Mouse (Mus musculus): ENCODE measurements around the gene Tcea3.
A peak's percentile ranks its signal among the peaks of the same experiment; 100 is the strongest.

The Tcea3 gene

GRCm38 (mm10) chr4:136247729-136248463, at the start of gene Tcea3:
Gene Tcea3 (plus strand): TSS chr4:136247729.
- DNase-seq (ENCODE audit: low spot score in 2 of 2): no peak

DNA sequence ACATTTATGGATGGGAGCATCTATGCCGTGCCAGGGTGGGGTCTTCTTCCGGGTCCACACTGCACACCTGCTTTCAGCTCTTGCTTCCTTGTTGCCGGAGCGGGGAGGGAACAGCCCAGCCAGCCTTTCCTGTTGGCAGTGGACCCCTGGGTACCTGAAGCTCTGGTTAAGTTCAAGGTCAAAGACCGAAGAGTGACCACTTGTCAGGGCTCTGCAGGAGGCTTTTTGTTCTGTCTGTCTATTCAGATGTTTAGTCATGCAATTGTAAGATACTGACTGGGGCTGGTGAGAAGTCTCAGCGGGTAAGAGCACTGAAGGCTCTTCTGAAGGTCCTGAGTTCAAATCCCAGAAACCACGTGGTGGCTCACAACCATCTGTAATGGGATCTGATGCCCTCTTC, 48.7 kb upstream of the Tcea3 start:
- no peak for DNase-seq (ENCODE audit: low spot score in 2 of 2)

GRCm38 (mm10) chr4:136199562-136200292, 47.8 kb upstream of the Tcea3 start:
- DNase-seq (ENCODE audit: low spot score in 2 of 2): peak in 1 of 2 experiments; percentile 34

DNA sequence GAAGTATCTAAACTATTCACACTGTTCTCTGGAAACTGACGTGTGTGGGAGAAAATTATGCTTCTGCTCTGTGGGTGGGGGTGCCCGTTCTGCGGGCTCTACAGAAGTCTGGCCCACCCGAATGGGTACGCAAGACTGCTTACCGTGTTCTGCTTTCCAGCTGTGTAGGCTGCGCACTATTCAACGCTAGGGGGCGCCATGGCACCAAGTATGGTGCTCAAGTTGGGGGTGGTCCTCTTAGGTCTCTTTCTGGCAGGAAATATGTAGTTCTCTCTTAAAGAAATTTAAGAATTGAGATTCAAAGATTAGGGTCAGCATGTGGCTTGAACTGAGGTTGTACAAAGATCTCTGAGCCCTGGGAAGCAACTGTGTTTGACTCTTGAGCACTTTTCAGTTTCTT, 45.0 kb upstream of the Tcea3 start:
- peak; percentile 53 to 57 for DNase-seq (ENCODE audit: low spot score in 2 of 2)

- DNase-seq (ENCODE audit: low spot score in 2 of 2): no peak
Observed at GRCm38 (mm10) chr4:136204775-136205174, 42.8 kb upstream of the Tcea3 start.

DNA sequence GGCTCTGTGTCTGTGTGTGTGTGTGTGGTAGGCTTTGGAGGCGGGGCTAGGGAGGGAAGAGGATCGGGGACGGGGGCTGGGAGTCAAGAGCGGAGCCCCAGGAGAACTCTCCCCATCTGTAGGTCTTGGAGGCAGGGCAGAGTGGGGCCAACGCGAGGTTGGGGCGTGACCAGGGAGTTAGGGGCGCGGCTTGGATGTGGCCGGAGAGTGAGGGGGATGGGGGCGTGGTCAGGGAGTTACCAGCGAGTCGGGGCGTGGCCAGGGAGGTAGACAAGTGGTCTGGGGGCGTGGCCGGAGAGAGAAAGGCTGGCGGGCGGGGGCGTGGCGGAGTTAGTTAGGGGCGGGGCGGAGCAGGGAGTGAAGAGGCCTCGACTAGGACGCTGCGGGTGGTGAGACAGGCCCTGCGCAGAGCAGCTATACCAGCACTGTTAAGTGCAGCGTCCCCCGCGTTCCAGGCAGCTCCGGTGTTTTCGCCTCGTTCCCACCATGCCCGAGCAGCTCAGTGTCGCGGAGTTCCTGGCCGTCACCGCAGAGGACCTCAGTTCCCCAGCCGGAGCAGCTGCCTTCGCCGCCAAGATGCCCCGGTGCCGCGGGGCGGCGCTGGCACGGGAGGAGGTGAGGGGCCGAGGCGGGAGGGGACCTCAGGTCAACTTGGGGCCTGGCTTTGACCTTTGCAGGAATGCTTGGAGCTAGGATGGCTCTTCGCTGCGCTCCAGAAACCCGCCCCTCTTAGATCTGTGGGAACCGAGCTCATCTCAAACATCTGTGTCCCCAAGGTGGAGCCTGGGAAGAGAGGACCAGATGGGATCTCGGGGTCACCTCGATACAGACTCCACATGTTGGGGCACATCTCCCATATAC, 41.3 kb upstream of the Tcea3 start, which contains the start of gene Asap3:
Gene Asap3, plus strand, starts transcription at position 333 of the 861 bp plus-strand sequence.
- peak; percentile 75 to 79 for DNase-seq (ENCODE audit: low spot score in 2 of 2)

- no peak for DNase-seq (ENCODE audit: low spot score in 2 of 2)
Observed at GRCm38 (mm10) chr4:136206943-136207342, 40.6 kb upstream of the Tcea3 start.

DNA sequence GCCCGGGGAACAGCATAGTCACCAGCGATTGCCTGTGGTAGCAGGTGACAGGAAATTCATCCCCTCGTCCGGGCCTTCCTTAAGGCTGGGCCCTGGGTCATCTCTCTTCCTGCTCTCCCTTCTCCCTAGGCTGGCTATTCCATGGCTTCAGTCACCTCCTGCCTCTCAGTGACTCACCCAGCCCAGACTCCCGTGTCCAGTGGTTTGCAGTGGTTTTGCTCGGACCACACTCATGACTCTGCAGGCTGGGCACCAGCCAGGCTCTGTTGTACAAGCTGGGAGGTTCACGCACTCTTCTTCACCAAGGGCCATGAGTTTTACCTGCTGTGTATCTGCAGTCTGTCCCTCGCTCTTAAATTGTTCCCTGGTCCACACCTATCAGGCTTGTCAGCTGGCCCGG, 36.6 kb upstream of the Tcea3 start:
- DNase-seq (ENCODE audit: low spot score in 2 of 2): no peak

DNA sequence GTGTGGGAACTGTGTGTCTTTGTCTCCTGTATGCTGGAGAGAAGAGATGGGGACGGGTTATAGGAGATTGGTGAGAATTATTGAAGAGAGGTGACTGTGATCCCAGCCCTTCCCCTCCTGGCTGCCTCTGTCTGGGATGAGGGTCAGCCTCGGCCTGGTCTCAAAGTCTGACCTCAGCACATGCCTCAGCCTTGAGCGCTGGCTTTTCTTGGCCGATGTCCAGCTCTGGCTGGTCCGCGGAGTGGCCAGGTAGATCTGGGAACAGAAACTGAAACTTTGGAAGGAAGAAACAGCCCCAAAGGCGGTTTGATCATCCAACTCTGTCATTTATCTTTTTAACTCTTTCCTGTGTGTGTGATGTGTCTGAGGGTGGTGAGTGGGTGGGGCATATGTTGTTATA, 33.9 kb upstream of the Tcea3 start:
- DNase-seq (ENCODE audit: low spot score in 2 of 2): no peak

- DNase-seq (ENCODE audit: low spot score in 2 of 2): no peak
Observed at GRCm38 (mm10) chr4:136214828-136215227, 32.7 kb upstream of the Tcea3 start.

GRCm38 (mm10) chr4:136215576-136215975, 32.0 kb upstream of the Tcea3 start:
- no peak for DNase-seq (ENCODE audit: low spot score in 2 of 2)

- DNase-seq (ENCODE audit: low spot score in 2 of 2): no peak
Observed at GRCm38 (mm10) chr4:136217063-136217462, 30.5 kb upstream of the Tcea3 start.

GRCm38 (mm10) chr4:136218595-136219214, 28.8 kb upstream of the Tcea3 start:
- DNase-seq (ENCODE audit: low spot score in 2 of 2): no peak

DNA sequence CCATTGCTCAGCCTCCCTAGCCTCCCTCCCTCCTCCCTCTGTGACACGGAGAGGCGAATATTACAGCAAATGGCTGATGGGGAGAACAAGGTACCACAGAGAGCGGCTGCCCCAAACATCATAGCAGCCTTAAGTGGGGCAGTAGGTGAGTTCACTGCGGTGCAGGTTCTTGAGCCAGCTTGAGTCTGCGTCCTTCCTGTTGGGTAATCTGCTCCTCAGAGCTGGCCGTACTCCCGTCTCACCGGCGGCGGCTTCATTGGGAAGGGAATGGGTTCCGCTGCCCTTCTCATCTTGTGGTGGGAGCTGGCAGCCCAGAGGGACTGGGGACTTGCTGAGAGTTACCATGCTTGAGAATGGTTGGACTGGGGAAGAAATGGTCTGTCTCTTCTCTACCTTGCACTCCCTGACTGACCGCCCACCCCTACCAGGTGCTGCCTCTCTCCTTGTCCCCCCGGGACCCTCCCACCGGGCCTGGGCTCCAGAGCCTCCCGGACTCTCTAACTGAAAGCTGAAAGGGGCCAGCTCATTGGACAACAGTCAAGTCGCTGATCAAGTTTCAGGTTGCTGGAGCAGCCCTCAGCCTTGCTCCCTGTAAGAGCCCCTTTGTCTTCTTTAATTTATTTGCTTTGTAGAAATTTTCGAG, 27.3 kb upstream of the Tcea3 start:
- DNase-seq (ENCODE audit: low spot score in 2 of 2): no peak

DNA sequence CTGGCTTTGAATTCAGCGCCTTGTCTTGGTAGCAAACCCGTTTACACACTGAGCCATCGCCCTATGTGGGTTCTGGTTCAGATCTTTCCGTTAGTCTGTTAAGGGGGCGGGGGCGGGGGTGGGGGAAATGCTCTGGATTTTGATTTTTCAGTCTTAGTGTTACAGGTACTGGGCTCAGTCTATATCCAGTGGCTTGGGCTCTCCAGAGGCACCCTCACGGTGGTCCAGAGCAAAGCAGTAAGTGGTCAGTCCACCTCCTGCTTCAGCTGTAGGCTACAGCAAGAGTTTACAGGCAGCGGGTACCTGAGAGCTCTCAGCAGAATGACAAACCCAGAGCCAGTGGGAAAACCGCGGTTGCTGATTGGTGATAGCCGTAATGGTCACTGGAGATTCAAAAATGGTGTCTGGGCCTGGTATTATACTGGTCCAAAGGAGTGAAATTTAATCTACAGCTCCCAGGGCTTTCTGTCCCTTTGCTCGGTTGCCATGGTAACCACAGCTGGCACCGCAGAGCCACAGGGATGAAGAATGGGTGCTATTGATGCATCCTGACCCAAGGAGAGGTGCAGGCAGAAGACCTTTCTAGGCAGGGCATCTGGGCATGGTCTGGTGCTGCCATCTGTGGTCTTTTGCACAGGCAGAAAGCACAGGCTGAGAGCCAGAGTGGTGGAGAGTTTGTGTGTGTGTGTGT, 23.8 kb upstream of the Tcea3 start:
- peak in 1 of 2 experiments; percentile 18 for DNase-seq (ENCODE audit: low spot score in 2 of 2)

DNA sequence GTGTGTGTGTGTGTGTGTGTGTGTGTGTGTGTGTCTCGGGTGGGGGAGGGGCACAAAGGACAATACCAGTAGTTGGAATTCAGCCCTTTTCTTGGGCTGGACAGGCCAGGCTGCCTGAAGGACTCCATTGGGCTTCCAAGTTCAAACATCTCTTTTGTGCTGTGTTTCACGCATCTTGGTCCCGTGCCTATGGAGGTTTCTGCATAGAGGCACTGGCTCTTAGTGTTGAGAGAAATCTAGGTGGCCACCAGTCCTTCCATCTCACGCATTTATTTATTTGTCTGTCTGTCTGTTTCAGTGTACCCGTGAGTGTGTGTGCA, 23.3 kb upstream of the Tcea3 start:
- DNase-seq (ENCODE audit: low spot score in 2 of 2): no peak

GRCm38 (mm10) chr4:136224677-136225460, 22.7 kb upstream of the Tcea3 start:
- no peak for DNase-seq (ENCODE audit: low spot score in 2 of 2)

GRCm38 (mm10) chr4:136227408-136227807, 20.1 kb upstream of the Tcea3 start:
- no peak for DNase-seq (ENCODE audit: low spot score in 2 of 2)

DNA sequence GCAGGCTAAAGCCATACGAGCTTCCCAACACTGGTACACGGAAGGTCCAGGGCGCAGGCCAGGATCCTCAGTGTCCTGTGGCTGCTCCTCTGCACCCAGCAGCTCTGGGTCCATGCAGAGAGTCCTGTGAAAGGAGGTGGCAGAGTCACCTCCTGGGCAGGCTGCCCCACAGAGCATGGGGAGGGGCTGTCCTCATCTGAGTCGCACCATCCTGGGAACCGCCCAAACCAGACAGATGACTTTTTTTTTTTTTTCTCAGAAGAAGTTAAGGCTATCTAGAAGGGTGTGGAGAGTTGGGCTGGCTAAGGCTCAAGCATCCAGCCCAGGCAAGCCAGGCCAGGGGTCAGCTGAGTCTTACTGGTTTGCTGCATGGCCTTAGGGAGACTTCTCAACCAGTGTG, 18.9 kb upstream of the Tcea3 start:
- DNase-seq (ENCODE audit: low spot score in 2 of 2): no peak

- DNase-seq (ENCODE audit: low spot score in 2 of 2): no peak
Observed at GRCm38 (mm10) chr4:136238669-136239068, 8.9 kb upstream of the Tcea3 start.

Measured in frontal cortex, postnatal 36 days (tissue).